Mouse (Mus musculus) thymus, postnatal 4 days (tissue): ENCODE data around the gene Syap1.

ENCODE experiments used
- DNase-seq: peaks from one replicate; pipeline ENCODE4 v3.0.0; 2021

The Syap1 gene

GRCm38 (mm10) chrX:162829741-162830140 lies 58.5 kb downstream of the Syap1 start:
- DNase-seq = peak; percentile 7

DNA sequence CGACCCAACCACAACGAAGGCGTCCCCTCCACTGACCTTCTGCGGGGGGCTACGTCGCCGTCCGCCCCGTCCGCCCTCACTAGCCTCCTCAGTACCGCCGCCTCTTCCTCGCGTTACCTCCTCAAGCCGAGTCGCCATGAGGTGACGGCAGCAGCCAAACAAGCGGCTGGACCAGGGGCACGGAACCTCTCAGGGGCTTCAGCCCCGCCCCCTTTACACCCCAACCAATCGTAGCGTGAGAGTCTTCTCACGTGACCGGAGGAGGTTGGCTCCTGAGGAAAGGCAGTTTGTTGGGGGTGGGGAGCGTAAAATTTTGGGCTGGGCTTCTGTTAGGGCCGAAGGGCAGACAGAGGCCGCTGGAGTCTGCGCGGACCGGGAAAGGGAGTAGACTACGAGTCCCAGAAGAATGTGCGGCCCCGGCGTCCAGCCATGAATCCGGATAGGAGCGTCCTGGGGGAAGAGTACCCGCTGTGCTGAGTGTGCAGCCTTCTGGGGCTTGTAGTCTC lies 59.0 kb downstream of the Syap1 start, which contains the start of gene Txlng:
TSS of gene Txlng (minus strand) at position 252 of the 506 bp plus-strand sequence.
- DNase-seq = peak; percentile 88

DNA sequence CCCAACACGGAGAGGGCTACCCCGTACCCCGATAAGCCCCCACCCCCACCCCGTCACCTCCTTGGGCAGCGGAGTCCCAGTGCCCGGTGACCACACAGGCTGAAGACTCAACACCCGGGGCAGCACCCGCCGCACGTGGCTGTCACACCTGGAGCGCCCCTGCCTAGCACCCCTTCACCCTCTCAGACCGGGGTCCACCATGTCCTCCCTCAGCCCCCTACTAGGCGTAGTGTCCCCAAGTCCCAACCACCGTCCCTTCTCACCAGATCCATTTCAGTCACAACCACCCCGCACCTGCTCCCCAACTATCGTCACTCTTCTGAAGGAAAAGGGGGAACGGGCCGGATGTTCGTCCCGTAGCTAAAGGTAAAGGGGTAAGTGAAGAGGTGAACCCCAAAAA lies 59.5 kb downstream of the Syap1 start:
- no peak for DNase-seq

DNA sequence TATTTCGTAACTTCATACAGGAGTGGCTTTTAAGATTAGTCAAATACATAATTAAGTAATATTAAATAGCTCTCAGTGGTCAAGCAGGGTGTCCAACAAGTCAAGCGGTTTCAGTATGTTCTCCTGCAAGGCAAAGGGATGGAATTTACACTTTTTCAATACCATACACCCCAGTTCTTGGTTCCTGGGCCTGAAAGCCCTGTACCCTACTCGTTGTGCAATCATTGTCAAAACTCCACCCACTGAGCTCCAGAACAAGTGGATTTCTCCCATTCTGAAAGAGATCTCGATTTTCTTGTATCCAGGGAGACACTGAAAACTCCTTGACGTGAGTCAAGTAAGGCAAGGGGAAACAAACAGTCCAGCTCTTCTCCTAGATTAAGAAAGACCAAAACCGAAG lies 60.2 kb downstream of the Syap1 start:
- DNase-seq = no peak
